Mouse (Mus musculus) intestine, embryonic 14.5 days (tissue): ENCODE results near the gene Tsfm. TPM values are rescaled to one million over a fixed set of nuclear protein-coding genes. Genes with fewer than 3 reads are reported as not detected.
A peak's percentile ranks its signal among the peaks of the same experiment; 100 is the strongest.

Experiments
- ATAC-seq: fragments of 200-750 bp; cut with Nextera tagmentation; replicated peaks from 2 replicates; pipeline ENCODE4 v1.8.0; 2017; ENCODE audit warnings: low read depth, moderate number of reproducible peaks, moderate TSS enrichment, moderate library complexity; ENCODE audit not compliant: low FRiP score, low TSS enrichment
- DNase-seq: peaks from one replicate; pipeline ENCODE4 v3.0.0-alpha.2; 2018; ENCODE audit warnings: low spot score
- H3K27ac ChIP-seq: fragments of 300-500 bp; sonication (generic); 2 replicates; pipeline ENCODE4 v1.5.1; 2014; ENCODE audit warnings: low read depth, mild to moderate bottlenecking, control low read depth
- H3K27me3 ChIP-seq: fragments of 300-500 bp; sonication (generic); replicated peaks from 2 replicates; pipeline ENCODE4 v1.6.1; 2014; ENCODE audit warnings: low read length, control low read depth; ENCODE audit not compliant: control insufficient read depth, insufficient read depth
- H3K36me3 ChIP-seq: fragments of 300-500 bp; sonication (generic); 2 replicates; pipeline ENCODE4 v1.6.1; 2014; ENCODE audit warnings: low read length, control low read depth; ENCODE audit not compliant: control insufficient read depth, insufficient read depth
- H3K4me1 ChIP-seq: fragments of 300-500 bp; sonication (generic); replicated peaks from 2 replicates; pipeline ENCODE4 v1.6.1; 2014; ENCODE audit warnings: low read length, control low read depth, mixed read lengths; ENCODE audit not compliant: control insufficient read depth, insufficient read depth
- H3K4me2 ChIP-seq: fragments of 300-500 bp; sonication (generic); 2 replicates; pipeline ENCODE4 v1.6.1; 2014; ENCODE audit warnings: low read length
- H3K4me3 ChIP-seq: fragments of 300-500 bp; sonication (generic); 2 replicates; pipeline ENCODE4 v1.5.1; 2014; ENCODE audit warnings: low read depth, low read length, control low read depth, mixed read lengths
- H3K9ac ChIP-seq: fragments of 300-500 bp; sonication (generic); 2 replicates; pipeline ENCODE4 v1.6.1; 2014; ENCODE audit warnings: mild to moderate bottlenecking, low read length
- H3K9me3 ChIP-seq: fragments of 300-500 bp; sonication (generic); 2 replicates; pipeline ENCODE4 v1.6.1; 2016; ENCODE audit warnings: low read length, control low read depth; ENCODE audit not compliant: control insufficient read depth
- WGBS: fragments of 180-500 bp; shearing (Covaris S2); extraction: QIAGEN DNeasy Blood & Tissue Kit; methylation state at CpG from one replicate; pipeline ENCODE4 v1.1.7; 2014; 5-methylcytosine and 5-hydroxymethylcytosine counted together
- polyA plus RNA-seq: library from polyadenylated mRNA; unstranded; fragments of >200 nt; fragmentation: Nextera tagmentation; extraction: Ambion mirVana; gene quantifications from 2 replicates; pipeline ENCODE4 v1.2.1, GENCODE M21; 2014

Gene Tsfm
- polyA plus RNA-seq, 1 experiment from 2014 or later: 86.3 TPM

- Histone ChIP-seq H3K9ac (no peak overlapping the region), H3K4me3 (no peak overlapping the region), H3K4me2 (no peak overlapping the region), H3K4me1 (no peaks in the 10 kb centered on the region), H3K36me3 (peaks cover 28% of the 10 kb centered on the region), H3K27ac (no peak overlapping the region), H3K9me3 (no peaks in the 10 kb centered on the region), H3K27me3 (no peaks in the 10 kb centered on the region)
- ATAC-seq (no peak), DNase-seq (no peak)
- 87% methylated on average over 5 of the region's 5 CpGs for WGBS
These were observed 27.9 kb downstream of the Tsfm start for GRCm38 (mm10) chr10:127002765-127003164.

- Histone ChIP-seq H3K27ac (no peak overlapping the region), H3K9ac (no peak overlapping the region), H3K4me1 (no peaks in the 10 kb centered on the region), H3K9me3 (no peaks in the 10 kb centered on the region), H3K4me2 (no peak overlapping the region), H3K4me3 (no peak overlapping the region), H3K36me3 (peaks cover 35% of the 10 kb centered on the region), H3K27me3 (no peaks in the 10 kb centered on the region)
- no peak for ATAC-seq
- DNase-seq: no peak
- WGBS: 89% methylated on average over 1 of the region's 1 CpGs
These were observed 28.6 kb downstream of the Tsfm start for GRCm38 (mm10) chr10:127002056-127002455.

- Histone ChIP-seq H3K27me3 (no peaks in the 10 kb centered on the region), H3K9ac (no peak overlapping the region), H3K4me2 (no peak overlapping the region), H3K4me1 (no peaks in the 10 kb centered on the region), H3K4me3 (no peak overlapping the region), H3K9me3 (no peaks in the 10 kb centered on the region), H3K36me3 (peaks cover 35% of the 10 kb centered on the region), H3K27ac (no peak overlapping the region)
- ATAC-seq: no peak
- no peak for DNase-seq
- 79% methylated on average over 9 of the region's 9 CpGs for WGBS
These were observed 29.3 kb downstream of the Tsfm start for GRCm38 (mm10) chr10:127001297-127001696.

GRCm38 (mm10) chr10:127000529-127000928 is 30.1 kb downstream of the Tsfm start, which contains the start of gene Avil:
Avil (plus strand) TSS chr10:127000709.
- DNase-seq: no peak
- Histone ChIP-seq H3K4me2 (no peak within 1 kb of the TSS), H3K27ac (no peak within 1 kb of the TSS), H3K36me3 (peaks cover 42% of the 10 kb centered on the region), H3K9ac (no peak within 1 kb of the TSS), H3K4me3 (no peak within 1 kb of the TSS), H3K27me3 (no peaks in the 10 kb centered on the region), H3K4me1 (no peaks in the 10 kb centered on the region), H3K9me3 (no peaks in the 10 kb centered on the region)
- no peak for ATAC-seq
- 89% methylated on average over 5 of the region's 5 CpGs for WGBS

- WGBS: 67% methylated on average over 13 of the region's 13 CpGs
- no peaks in the 10 kb centered on the region for H3K27me3 ChIP-seq
- H3K9ac ChIP-seq: no peak overlapping the region
- H3K4me3 ChIP-seq: no peak overlapping the region
- H3K4me1 ChIP-seq: no peaks in the 10 kb centered on the region
- H3K4me2 ChIP-seq: no peak overlapping the region
- DNase-seq (no peak), ATAC-seq (no peak)
- no peaks in the 10 kb centered on the region for H3K9me3 ChIP-seq
- H3K27ac ChIP-seq: no peak overlapping the region
- H3K36me3 ChIP-seq: peaks cover 72% of the 10 kb centered on the region
These were observed 33.1 kb downstream of the Tsfm start for GRCm38 (mm10) chr10:126997340-126998113.

GRCm38 (mm10) chr10:126993621-126994020 is 37.0 kb downstream of the Tsfm start:
- WGBS: 88% methylated on average over 3 of the region's 3 CpGs
- no peaks in the 10 kb centered on the region for H3K27me3 ChIP-seq
- H3K36me3 ChIP-seq: peaks cover 70% of the 10 kb centered on the region
- no peak overlapping the region for H3K4me3 ChIP-seq
- no peak for DNase-seq
- H3K9ac ChIP-seq: no peak overlapping the region
- H3K9me3 ChIP-seq: no peaks in the 10 kb centered on the region
- no peak for ATAC-seq
- no peak overlapping the region for H3K4me2 ChIP-seq
- H3K4me1 ChIP-seq: peaks cover 7% of the 10 kb centered on the region
- no peak overlapping the region for H3K27ac ChIP-seq

GRCm38 (mm10) chr10:126991676-126992075 is 39.0 kb downstream of the Tsfm start:
- Histone ChIP-seq H3K9me3 (no peaks in the 10 kb centered on the region), H3K27ac (no peak overlapping the region), H3K4me3 (no peak overlapping the region), H3K27me3 (no peaks in the 10 kb centered on the region), H3K4me2 (no peak overlapping the region), H3K4me1 (peaks cover 27% of the 10 kb centered on the region), H3K9ac (0 out of 2 replicates have a peak overlapping the region, but pooled peaks have one; percentile 16), H3K36me3 (peaks cover 55% of the 10 kb centered on the region)
- DNase-seq (no peak), ATAC-seq (no peak)
- WGBS: 49% methylated on average over 3 of the region's 3 CpGs

GRCm38 (mm10) chr10:126990313-126991056 is 40.2 kb downstream of the Tsfm start:
- peak; percentile 97 for DNase-seq
- Histone ChIP-seq H3K9ac (no peak overlapping the region), H3K27me3 (no peaks in the 10 kb centered on the region), H3K4me1 (peaks cover 38% of the 10 kb centered on the region), H3K36me3 (peaks cover 47% of the 10 kb centered on the region), H3K27ac (peak overlapping the region; percentile 9; the same call in 1 of the 2 replicates), H3K4me2 (no peak overlapping the region), H3K4me3 (no peak overlapping the region), H3K9me3 (no peaks in the 10 kb centered on the region)
- WGBS: 54% methylated on average over 7 of the region's 7 CpGs
- ATAC-seq: peak; percentile 78
